Mouse (Mus musculus): ENCODE measurements around the gene Foxb1. TPM values are rescaled to one million over a fixed set of nuclear protein-coding genes. Genes with fewer than 3 reads are reported as not detected.

The Foxb1 gene
- total RNA-seq, 1 experiment from 2014 or later, result not detected

Other genes starting within 250 kb of the Foxb1 start
- 132 and 147 TPM in 2 replicates for gene Bnip2, start 228.5 kb upstream of the Foxb1 start, total RNA-seq (2017)

Measured in hematopoietic stem cell, adult 5-6 weeks (primary cell).